ENCODE assay signal across 9 mouse cellular contexts in genomic region chr12:69229251-69229650, GRCm38 (mm10). TPM values are rescaled to one million over a fixed set of nuclear protein-coding genes. Genes with fewer than 3 reads are reported as not detected.
DNase-seq lines count a peak whose midpoint lies in the region; ATAC-seq and TF ChIP-seq lines count a peak whose summit lies in the region.
"Had no signal": no experiment of that assay in that cellular context is flagged by ENCODE, and none has a peak within 500 bp of the region (broad histone marks: within the 10 kb centered on the region; RNA-seq: fewer than 3 reads in every experiment).

No protein-coding gene starts in this region.

- no peak overlapping the region for H3K9ac ChIP-seq in liver, embryonic 12.5 days
- no peak overlapping the region for H3K9ac ChIP-seq in lung, postnatal 0 days (replicated peaks; ENCODE audit: low read depth)
- H3K9ac ChIP-seq: limb, embryonic 12.5 days had no signal

- no peak for TF ChIP-seq EP300 in lung, postnatal 0 days (IDR thresholded peaks at IDR 0.05)

- ATAC-seq in liver, embryonic 12.5 days = no peak
- ATAC-seq in lung, postnatal 0 days = no peak

- peak; percentile 66 for DNase-seq in liver
- peak; percentile 57 for DNase-seq in NIH3T3 (ENCODE audit: low read depth)
- peak; percentile 58 for DNase-seq in lung, postnatal 0 days (ENCODE audit: low spot score)
- peak; percentile 50 for DNase-seq in thymus, postnatal 0 days (ENCODE audit: low spot score)
- DNase-seq in right cerebral cortex, adult 2 months (ENCODE audit: low spot score in 2 of 2) = no peak
- no peak for DNase-seq in left cerebral cortex, postnatal 14 days (ENCODE audit: low spot score in 2 of 2)

- peaks cover 21% of the 10 kb centered on the region for H3K36me3 ChIP-seq in liver, embryonic 12.5 days
- no peaks in the 10 kb centered on the region for H3K36me3 ChIP-seq in lung, postnatal 0 days (ENCODE audit: insufficient read depth, low read length)

- no peaks in the 10 kb centered on the region for H3K27me3 ChIP-seq in liver, embryonic 12.5 days (replicated peaks)
- no peaks in the 10 kb centered on the region for H3K27me3 ChIP-seq in lung, postnatal 0 days (replicated peaks; ENCODE audit: insufficient read depth, low read length)
- H3K27me3 ChIP-seq: heart, embryonic 13.5 days; limb, embryonic 12.5 days had no signal

- peak; percentile 62 for TF ChIP-seq CTCF in lung, postnatal 0 days (IDR thresholded peaks at IDR 0.05)

- WGBS in liver, embryonic 12.5 days (ENCODE audit: insufficient replicate concordance) = 49% methylated on average over 2 of the region's 2 CpGs
- WGBS in lung, postnatal 0 days = 71% methylated on average over 2 of the region's 2 CpGs

- intact Hi-C loops in left cerebral cortex, postnatal 14 days (cut with DNase I) = no loop called here

- no peak overlapping the region for H3K4me2 ChIP-seq in liver, embryonic 12.5 days
- no peak overlapping the region for H3K4me2 ChIP-seq in lung, postnatal 0 days (replicated peaks; ENCODE audit: low read depth, low read length)
- H3K4me2 ChIP-seq: limb, embryonic 12.5 days had no signal

- no peak overlapping the region for H3K27ac ChIP-seq in liver, embryonic 12.5 days
- H3K27ac ChIP-seq in lung, postnatal 0 days (ENCODE audit: low read length) = no peak overlapping the region

- H3K4me1 ChIP-seq in liver, embryonic 12.5 days = peaks cover 28% of the 10 kb centered on the region
- no peaks in the 10 kb centered on the region for H3K4me1 ChIP-seq in lung, postnatal 0 days (ENCODE audit: insufficient read depth, low read depth, low read length)

- no peaks in the 10 kb centered on the region for H3K9me3 ChIP-seq in liver, embryonic 12.5 days (replicated peaks)
- H3K9me3 ChIP-seq in lung, postnatal 0 days (ENCODE audit: low read length) = no peaks in the 10 kb centered on the region
- H3K9me3 ChIP-seq: heart, embryonic 13.5 days; limb, embryonic 12.5 days had no signal

- H3K4me3 ChIP-seq in liver, embryonic 12.5 days = no peak overlapping the region
- H3K4me3 ChIP-seq in lung, postnatal 0 days (ENCODE audit: low read depth, low read length) = no peak overlapping the region
- H3K4me3 ChIP-seq: limb, embryonic 12.5 days had no signal

RNA-seq across cellular contexts. Expression of gene Pole2, which starts 1.3 kb away (rescaled TPM):
- polyA plus RNA-seq in liver, embryonic 12.5 days (2016; fragmentation: Nextera tagmentation; extraction: Ambion mirVana) = 31.1 and 31.5 TPM in 2 replicates
- 5.3 and 6.1 TPM in 2 replicates for polyA plus RNA-seq in lung, postnatal 0 days (2015; fragmentation: Nextera tagmentation; extraction: Ambion mirVana)
- 21.4 and 23.1 TPM in 2 replicates for polyA plus RNA-seq in thymus, postnatal 0 days (2015; fragmentation: Nextera tagmentation; extraction: Ambion mirVana)
- total RNA-seq in left cerebral cortex, postnatal 14 days (2021) = under 1 TPM; 0.75 to 0.76 TPM

RNA-seq across cellular contexts. Expression of gene Klhdc1, which starts 11.7 kb away (rescaled TPM):
- 5.0 and 5.4 TPM in 2 replicates for polyA plus RNA-seq in liver, embryonic 12.5 days (2016; fragmentation: Nextera tagmentation; extraction: Ambion mirVana)
- 22.7 and 25.5 TPM in 2 replicates for polyA plus RNA-seq in lung, postnatal 0 days (2015; fragmentation: Nextera tagmentation; extraction: Ambion mirVana)
- polyA plus RNA-seq in thymus, postnatal 0 days (2015; fragmentation: Nextera tagmentation; extraction: Ambion mirVana) = 15.6 and 22.8 TPM in 2 replicates
- total RNA-seq in left cerebral cortex, postnatal 14 days (2021) = 10 to 100 TPM; 17.4 to 21.1 TPM

RNA-seq across cellular contexts. Expression of gene Gm49384, which starts 25.2 kb away (rescaled TPM):
- polyA plus RNA-seq in liver, embryonic 12.5 days (2016; fragmentation: Nextera tagmentation; extraction: Ambion mirVana) = 28.6 and 29.3 TPM in 2 replicates
- polyA plus RNA-seq in lung, postnatal 0 days (2015; fragmentation: Nextera tagmentation; extraction: Ambion mirVana) = 6.3 and 6.4 TPM in 2 replicates
- polyA plus RNA-seq in thymus, postnatal 0 days (2015; fragmentation: Nextera tagmentation; extraction: Ambion mirVana) = 29.5 and 31.1 TPM in 2 replicates
- total RNA-seq in left cerebral cortex, postnatal 14 days (2021) = 1 to 10 TPM; 2.4 to 3.2 TPM

RNA-seq across cellular contexts. Expression of gene Dnaaf2, which starts 31.0 kb away (rescaled TPM):
- polyA plus RNA-seq in liver, embryonic 12.5 days (2016; fragmentation: Nextera tagmentation; extraction: Ambion mirVana) = 8.9 and 9.2 TPM in 2 replicates
- polyA plus RNA-seq in lung, postnatal 0 days (2015; fragmentation: Nextera tagmentation; extraction: Ambion mirVana) = 5.8 and 6.3 TPM in 2 replicates
- polyA plus RNA-seq in thymus, postnatal 0 days (2015; fragmentation: Nextera tagmentation; extraction: Ambion mirVana) = 11.0 and 11.2 TPM in 2 replicates
- 1 to 10 TPM; 1.8 to 2.0 TPM for total RNA-seq in left cerebral cortex, postnatal 14 days (2021)

RNA-seq across cellular contexts. Expression of gene Gm49383, which starts 32.3 kb away (rescaled TPM):
- polyA plus RNA-seq in liver, embryonic 12.5 days (2016; fragmentation: Nextera tagmentation; extraction: Ambion mirVana) = 28.5 and 29.0 TPM in 2 replicates
- 7.9 and 8.2 TPM in 2 replicates for polyA plus RNA-seq in lung, postnatal 0 days (2015; fragmentation: Nextera tagmentation; extraction: Ambion mirVana)
- polyA plus RNA-seq in thymus, postnatal 0 days (2015; fragmentation: Nextera tagmentation; extraction: Ambion mirVana) = 35.7 and 37.1 TPM in 2 replicates
- 1 to 10 TPM; 4.9 to 5.6 TPM for total RNA-seq in left cerebral cortex, postnatal 14 days (2021)

Comparison
In these comparisons a context has a peak if more than half of its experiments do, and no peak if none do; other contexts are left out.
1. DNase-seq: peak in liver (single experiment), NIH3T3 (single experiment), lung, postnatal 0 days (single experiment) and thymus, postnatal 0 days (single experiment); none in right cerebral cortex, adult 2 months (0 of 2) and left cerebral cortex, postnatal 14 days (0 of 2).